Comparison of ENCODE assay signal across 8 mouse cellular contexts in the genomic region with DNA sequence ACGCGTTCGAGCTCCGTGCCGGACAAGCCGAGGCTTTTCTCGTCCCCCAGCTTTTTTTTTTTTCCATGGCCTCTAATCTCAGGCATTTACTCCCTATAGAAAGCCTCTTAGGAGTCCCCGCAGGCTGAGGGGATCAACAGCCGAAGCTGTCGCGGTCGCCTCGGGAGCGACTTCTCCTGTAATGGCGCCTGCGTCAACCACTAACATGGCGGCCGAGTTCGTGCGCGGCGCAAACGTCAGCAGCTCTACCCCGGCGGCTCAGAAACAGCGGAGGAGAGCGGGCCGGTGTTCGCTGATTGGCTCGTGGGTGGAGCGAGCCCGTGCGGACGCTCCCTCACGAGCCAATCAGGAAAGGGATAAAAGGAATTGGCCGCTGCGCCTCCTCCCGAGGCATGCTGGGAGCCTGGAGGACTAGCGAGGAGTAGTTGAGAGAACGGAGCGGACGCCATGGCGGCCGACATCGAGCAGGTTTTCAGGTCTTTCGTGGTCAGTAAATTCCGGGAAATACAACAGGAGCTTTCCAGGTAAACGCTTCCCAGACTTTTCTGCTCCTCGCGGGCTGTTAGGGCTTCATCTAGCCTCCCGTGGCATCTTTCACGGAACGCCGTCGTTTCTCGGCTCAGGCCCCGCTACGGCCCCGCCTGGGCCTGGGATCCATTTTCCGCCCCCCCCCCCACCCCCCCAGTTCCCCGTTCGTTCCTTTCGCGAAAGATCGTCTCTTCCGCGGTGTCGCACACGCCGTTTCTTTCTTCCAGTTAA. TPM values are rescaled to one million over a fixed set of nuclear protein-coding genes. Genes with fewer than 3 reads are reported as not detected.
DNase-seq lines count a peak whose midpoint lies in the region; ATAC-seq lines count a peak whose summit lies in the region.

A gene (plus strand): TSS at position 46 of the 759 bp plus-strand sequence.

- ATAC-seq in intestine, embryonic 14.5 days (replicated peaks; ENCODE audit: low FRiP score, low TSS enrichment, low read depth): peak; percentile 96

- H3K36me3 ChIP-seq in intestine, embryonic 14.5 days (ENCODE audit: control insufficient read depth, insufficient read depth, low read length): peaks cover 21% of the 10 kb centered on the region

- H3K4me2 ChIP-seq in intestine, embryonic 14.5 days (ENCODE audit: low read length): peak within 1 kb of the TSS; percentile 99

- peak within 1 kb of the TSS; percentile 97 for H3K4me3 ChIP-seq in intestine, embryonic 14.5 days (ENCODE audit: low read depth, low read length)

- peak within 1 kb of the TSS; percentile 98 for H3K9ac ChIP-seq in intestine, embryonic 14.5 days (ENCODE audit: low read length)

- under 1% methylated on average over 69 of the region's 70 CpGs for WGBS in intestine, embryonic 14.5 days

- H3K4me1 ChIP-seq in intestine, embryonic 14.5 days (replicated peaks; ENCODE audit: control insufficient read depth, insufficient read depth, low read length): peaks cover 3% of the 10 kb centered on the region; the same call in 1 of the 2 replicates

- no peaks in the 10 kb centered on the region for H3K27me3 ChIP-seq in intestine, embryonic 14.5 days (replicated peaks; ENCODE audit: control insufficient read depth, insufficient read depth, low read length)

- intact Hi-C loops in left cerebral cortex, postnatal 14 days (cut with DNase I): no loop called here

- H3K27ac ChIP-seq in intestine, embryonic 14.5 days (ENCODE audit: low read depth): peak within 1 kb of the TSS; percentile 98

- no peaks in the 10 kb centered on the region for H3K9me3 ChIP-seq in intestine, embryonic 14.5 days (ENCODE audit: control insufficient read depth, low read length)

- DNase-seq in adrenal gland, adult 18-20 months (ENCODE audit: low spot score in 2 of 2): peak; percentile 89 to 91
- DNase-seq in embryo, embryonic 11 days: peak; percentile 98
- DNase-seq in gastrocnemius, postnatal 25 days: peak; percentile 98
- peak; percentile 95 for DNase-seq in intestine, embryonic 14.5 days (ENCODE audit: low spot score)
- peak; percentile 98 for DNase-seq in left cerebral cortex, postnatal 14 days (ENCODE audit: low spot score in 2 of 2)
- DNase-seq in mesoderm, embryonic 11.5 days (ENCODE audit: low read depth, low spot score): peak; percentile 98
- DNase-seq in right cerebral cortex, postnatal 36 days (ENCODE audit: low spot score in 2 of 2): peak; percentile 96 to 97
- peak; percentile 96 for DNase-seq in yolk sac, embryonic 10.5 days (ENCODE audit: low spot score)

RNA-seq across cellular contexts. Expression of the gene that starts here (rescaled TPM):
- 100 to 1,000 TPM; 215 to 253 TPM for total RNA-seq in adrenal gland, adult 18-20 months (2021)
- 10 to 100 TPM; 89.3 to 90.5 TPM for total RNA-seq in gastrocnemius, postnatal 25 days (2021)
- 138 and 146 TPM in 2 replicates for polyA plus RNA-seq in intestine, embryonic 14.5 days (2014; fragmentation: Nextera tagmentation; extraction: Ambion mirVana)
- total RNA-seq in left cerebral cortex, postnatal 14 days (2021): 100 to 1,000 TPM; 200 to 204 TPM

Comparison
In these comparisons a context has a peak if more than half of its experiments do, and no peak if none do; other contexts are left out.
1. Peak in every context shown above with its lines: DNase-seq, ATAC-seq, H3K4me3 ChIP-seq and H3K27ac ChIP-seq.